Mouse (Mus musculus): ENCODE results near the gene Gh.

Gene Gh

DNA sequence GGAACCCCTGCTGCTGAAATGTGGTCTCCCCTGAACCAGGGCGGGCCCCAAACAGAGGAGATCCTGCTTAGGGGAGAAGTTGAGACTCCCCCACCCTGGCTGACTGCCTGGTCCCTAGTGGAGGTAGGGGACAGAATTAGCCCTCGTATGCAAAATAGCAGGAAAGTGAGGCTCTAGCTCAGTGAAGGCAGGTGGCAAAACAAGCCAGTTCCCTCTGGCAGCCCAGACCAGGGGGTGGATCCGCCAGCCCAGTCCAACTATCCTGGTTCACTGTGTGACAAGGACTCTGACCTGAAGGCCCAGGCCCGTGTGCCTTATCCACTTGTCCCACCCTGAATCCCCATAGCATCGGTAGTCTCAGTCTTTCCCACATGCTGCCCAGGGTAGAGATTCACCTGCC, 8.5 kb upstream of the Gh start:
- no peak for DNase-seq (ENCODE audit: inconsistent age in 2 of 2, low spot score in 1 of 2)

GRCm38 (mm10) chr11:106308162-106308561, 6.5 kb upstream of the Gh start:
- no peak for DNase-seq (ENCODE audit: inconsistent age in 2 of 2, low spot score in 1 of 2)

GRCm38 (mm10) chr11:106307432-106307831, 5.8 kb upstream of the Gh start:
- DNase-seq (ENCODE audit: inconsistent age in 2 of 2, low spot score in 1 of 2) = no peak

DNA sequence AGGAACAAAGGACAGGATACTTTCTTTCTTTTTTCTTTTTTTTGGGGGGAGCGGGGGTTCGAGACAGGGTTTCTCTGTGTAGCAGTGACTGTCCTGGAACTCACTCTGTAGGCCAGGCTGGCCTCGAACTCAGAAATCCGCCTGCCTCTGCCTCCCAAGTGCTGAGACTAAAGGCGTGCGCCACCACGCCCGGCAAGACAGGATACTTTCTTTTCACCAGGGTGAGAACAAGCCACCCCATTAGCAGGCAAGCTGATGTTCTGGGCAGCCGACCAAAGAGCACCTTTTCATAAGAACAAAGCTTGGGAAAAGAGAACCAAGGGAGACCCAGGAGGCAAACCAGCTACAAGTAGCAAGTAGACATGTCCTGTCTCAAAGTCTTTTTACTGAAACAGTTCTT, 5.1 kb upstream of the Gh start:
- DNase-seq (ENCODE audit: inconsistent age in 2 of 2, low spot score in 1 of 2) = no peak

GRCm38 (mm10) chr11:106306065-106306385, 4.4 kb upstream of the Gh start:
- DNase-seq (ENCODE audit: inconsistent age in 2 of 2, low spot score in 1 of 2) = no peak

DNA sequence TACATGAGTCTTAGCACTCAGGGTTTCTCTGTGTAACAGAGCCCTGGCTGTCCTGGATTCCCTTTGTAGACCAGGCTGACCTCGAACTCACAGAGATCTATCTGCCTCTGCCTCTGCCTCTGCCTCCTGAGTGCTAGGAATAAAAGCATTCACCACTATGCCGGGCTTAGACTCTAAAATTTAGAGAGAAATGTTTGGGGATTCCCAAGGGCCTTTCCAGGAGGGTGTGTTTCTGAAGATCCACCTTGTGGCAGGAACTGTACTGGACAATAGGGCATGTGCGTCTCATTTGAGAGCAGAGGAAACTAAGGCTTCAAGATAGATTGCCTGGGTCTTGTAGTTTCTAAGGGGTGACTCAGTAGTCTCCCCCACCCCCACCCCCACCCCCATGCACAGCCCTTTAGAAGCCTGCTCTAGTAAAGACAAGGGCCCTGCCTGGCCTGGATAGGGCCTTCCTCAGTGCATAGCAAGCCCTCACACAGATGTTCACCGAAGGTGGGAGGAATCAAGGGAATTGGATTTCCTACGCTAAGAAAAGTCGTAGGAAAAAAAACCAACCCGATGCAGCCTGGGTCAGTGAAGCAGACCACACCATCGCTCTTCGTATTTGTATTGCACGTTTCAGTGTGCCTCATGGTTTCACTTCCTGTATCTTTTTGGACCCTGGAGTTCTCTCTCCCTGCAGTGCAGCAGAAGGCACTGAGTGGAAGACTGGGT, 3.8 kb upstream of the Gh start:
- no peak for DNase-seq (ENCODE audit: inconsistent age in 2 of 2, low spot score in 1 of 2)

- DNase-seq (ENCODE audit: inconsistent age in 2 of 2, low spot score in 1 of 2) = peak; percentile 45 to 75
These were observed 969 bp upstream of the Gh start for GRCm38 (mm10) chr11:106302634-106303033.

GRCm38 (mm10) chr11:106291861-106292260, 9.8 kb downstream of the Gh start:
- peak in 1 of 2 experiments; percentile 50 for DNase-seq (ENCODE audit: inconsistent age in 2 of 2, low spot score in 1 of 2)

- no peak for DNase-seq (ENCODE audit: inconsistent age in 2 of 2, low spot score in 1 of 2)
These were observed 11.3 kb downstream of the Gh start for GRCm38 (mm10) chr11:106290376-106290775.

DNA sequence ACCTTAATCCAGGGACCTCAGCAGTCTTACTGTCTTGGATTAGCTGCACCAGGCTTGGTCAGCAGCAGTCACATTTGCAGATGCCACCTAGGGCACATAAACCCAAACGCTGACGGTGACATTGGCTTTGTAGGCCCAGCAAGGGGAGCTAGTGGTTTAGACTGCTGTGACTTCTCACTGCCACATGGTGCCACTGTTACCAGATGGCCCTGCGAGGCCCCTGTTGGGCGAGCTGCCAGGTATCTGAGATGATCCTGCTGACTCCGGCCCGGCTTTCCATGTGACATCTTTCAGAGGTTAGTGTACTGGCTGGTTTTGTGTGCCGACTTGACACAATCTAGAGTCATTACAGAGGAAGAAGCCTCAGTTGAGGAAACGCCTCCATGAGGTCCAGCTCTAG, 12.3 kb downstream of the Gh start:
- peak; percentile 84 to 88 for DNase-seq (ENCODE audit: inconsistent age in 2 of 2, low spot score in 1 of 2)

DNA sequence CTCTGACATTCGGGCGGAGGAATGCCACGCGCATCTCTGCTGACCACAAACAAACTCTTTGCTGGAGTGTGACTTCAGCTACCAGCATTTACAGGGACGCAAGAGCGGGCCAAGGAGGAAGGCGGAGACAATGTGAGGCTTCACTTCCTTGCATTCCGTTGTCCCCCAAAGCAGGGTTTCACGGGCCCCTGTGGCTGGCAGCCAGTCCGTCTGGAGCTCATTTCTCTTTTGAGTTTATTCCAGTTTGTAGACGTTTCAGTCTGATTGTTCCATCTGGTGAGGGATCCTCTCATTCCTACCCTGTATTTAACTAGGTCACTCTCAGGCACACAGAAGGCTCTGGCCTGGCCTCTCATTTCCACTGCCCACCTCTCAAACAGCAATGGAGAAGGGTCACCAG, 14.7 kb downstream of the Gh start:
- DNase-seq (ENCODE audit: inconsistent age in 2 of 2, low spot score in 1 of 2) = no peak

GRCm38 (mm10) chr11:106286206-106286605, 15.5 kb downstream of the Gh start:
- no peak for DNase-seq (ENCODE audit: inconsistent age in 2 of 2, low spot score in 1 of 2)

- DNase-seq (ENCODE audit: inconsistent age in 2 of 2, low spot score in 1 of 2) = peak in 1 of 2 experiments; percentile 54
These were observed 17.5 kb downstream of the Gh start for GRCm38 (mm10) chr11:106284126-106284525.

GRCm38 (mm10) chr11:106283371-106283770, 18.3 kb downstream of the Gh start:
- DNase-seq (ENCODE audit: inconsistent age in 2 of 2, low spot score in 1 of 2) = no peak

DNA sequence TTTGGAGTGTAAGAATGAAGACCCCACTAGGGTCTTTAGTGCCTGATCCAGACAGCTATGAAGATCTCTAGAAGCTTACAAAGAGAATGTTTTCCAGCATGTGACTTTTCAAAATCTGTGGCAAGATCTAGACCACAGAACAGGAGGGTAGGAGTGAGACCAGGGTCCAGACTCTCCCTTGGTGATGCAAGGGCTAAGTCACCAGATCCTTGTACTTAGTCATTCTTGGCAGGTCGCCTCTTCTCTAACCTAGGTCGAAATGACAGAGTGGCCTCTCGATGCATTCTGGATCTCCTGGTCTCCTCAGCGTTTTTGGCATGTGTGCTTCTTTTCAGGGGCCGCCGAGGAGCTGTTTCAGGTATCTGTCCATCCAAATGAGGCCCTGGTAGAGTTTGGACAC, 19.2 kb downstream of the Gh start:
- peak in 1 of 2 experiments; percentile 71 for DNase-seq (ENCODE audit: inconsistent age in 2 of 2, low spot score in 1 of 2)

- DNase-seq (ENCODE audit: inconsistent age in 2 of 2, low spot score in 1 of 2) = peak; percentile 93 to 98
These were observed 25.2 kb downstream of the Gh start, which contains the start of gene Tcam1 for GRCm38 (mm10) chr11:106276454-106276853. TSS of gene Tcam1 (plus strand) at chr11:106276672.

GRCm38 (mm10) chr11:106274971-106275411, 26.7 kb downstream of the Gh start:
- DNase-seq (ENCODE audit: inconsistent age in 2 of 2, low spot score in 1 of 2) = peak; percentile 21 to 59

DNA sequence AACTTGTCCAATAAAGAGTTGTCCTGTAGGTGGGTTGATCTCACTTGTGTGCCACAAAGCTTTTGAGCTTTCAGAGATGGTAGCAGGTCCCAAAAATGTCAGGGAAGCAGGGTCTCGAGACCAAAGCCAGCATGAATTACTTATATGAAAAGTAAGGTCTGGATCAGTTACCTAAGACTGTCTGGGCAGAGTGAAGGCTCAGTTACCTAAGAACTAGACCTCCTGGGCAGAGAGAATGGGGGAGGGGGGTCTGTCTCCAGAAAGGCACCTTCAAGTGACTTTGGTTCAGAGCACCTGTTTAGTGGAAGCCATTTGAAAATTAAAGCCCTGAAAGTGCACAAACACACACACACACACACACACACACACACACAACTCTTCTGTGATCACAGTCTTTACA, 27.3 kb downstream of the Gh start:
- DNase-seq (ENCODE audit: inconsistent age in 2 of 2, low spot score in 1 of 2) = peak in 1 of 2 experiments; percentile 6

- DNase-seq (ENCODE audit: inconsistent age in 2 of 2, low spot score in 1 of 2) = peak in 1 of 2 experiments; percentile 22
These were observed 27.9 kb downstream of the Gh start for GRCm38 (mm10) chr11:106273811-106274210.

DNA sequence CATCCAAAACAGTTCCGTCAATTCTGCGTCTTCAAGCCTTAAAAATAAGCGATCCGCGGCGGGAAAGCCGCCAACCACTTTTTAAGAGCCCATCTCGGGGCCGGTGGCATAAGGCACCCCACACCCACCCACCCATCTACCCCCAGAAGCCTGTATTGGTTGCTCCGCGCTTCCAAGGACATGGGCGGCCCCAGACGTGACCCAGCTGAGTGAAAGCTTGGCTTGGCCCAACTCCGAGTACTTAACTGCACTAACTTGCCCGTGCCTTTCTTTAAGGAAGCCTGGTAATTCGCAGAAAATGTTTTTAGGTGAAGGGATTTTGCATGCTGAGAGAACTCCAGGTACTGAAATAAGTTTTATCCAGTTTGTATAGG, 28.4 kb downstream of the Gh start:
- no peak for DNase-seq (ENCODE audit: inconsistent age in 2 of 2, low spot score in 1 of 2)

DNA sequence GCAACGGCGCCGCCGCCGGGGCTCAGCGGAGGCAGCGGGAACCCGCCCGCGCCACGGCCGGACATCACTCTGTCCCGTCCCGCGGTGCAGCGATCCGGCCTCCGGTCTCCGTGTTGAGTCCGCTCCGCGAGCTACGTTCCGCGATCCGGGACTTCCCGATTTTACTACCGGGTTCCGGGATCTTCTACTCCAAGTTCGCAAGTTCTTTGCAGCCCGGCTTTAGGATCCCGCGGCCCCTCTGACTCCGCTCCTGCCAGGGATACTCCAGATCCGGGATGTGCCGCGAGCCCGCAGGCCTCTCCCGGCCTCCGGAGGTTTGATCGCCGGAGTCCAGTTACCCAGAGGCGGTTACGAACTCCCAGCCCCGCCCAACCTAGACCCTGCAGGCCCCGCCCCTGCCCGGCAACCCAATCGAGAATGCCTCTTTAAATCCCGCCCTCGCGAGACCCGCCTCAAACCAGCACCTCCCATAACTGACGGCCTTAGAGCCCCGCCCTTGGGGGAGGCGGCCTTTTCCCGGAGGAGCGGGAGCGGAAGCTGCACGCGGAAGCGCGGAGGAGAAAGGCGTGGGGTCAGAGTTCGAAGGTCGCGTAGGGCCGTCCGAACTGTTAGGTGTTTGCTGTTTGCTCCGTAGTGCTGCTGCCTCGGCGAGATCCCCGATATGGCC, 28.9 kb downstream of the Gh start, which contains the start of gene Smarcd2:
Gene Smarcd2, minus strand, starts transcription at position 329 of the 667 bp plus-strand sequence.
- DNase-seq (ENCODE audit: inconsistent age in 2 of 2, low spot score in 1 of 2) = peak; percentile 100

DNA sequence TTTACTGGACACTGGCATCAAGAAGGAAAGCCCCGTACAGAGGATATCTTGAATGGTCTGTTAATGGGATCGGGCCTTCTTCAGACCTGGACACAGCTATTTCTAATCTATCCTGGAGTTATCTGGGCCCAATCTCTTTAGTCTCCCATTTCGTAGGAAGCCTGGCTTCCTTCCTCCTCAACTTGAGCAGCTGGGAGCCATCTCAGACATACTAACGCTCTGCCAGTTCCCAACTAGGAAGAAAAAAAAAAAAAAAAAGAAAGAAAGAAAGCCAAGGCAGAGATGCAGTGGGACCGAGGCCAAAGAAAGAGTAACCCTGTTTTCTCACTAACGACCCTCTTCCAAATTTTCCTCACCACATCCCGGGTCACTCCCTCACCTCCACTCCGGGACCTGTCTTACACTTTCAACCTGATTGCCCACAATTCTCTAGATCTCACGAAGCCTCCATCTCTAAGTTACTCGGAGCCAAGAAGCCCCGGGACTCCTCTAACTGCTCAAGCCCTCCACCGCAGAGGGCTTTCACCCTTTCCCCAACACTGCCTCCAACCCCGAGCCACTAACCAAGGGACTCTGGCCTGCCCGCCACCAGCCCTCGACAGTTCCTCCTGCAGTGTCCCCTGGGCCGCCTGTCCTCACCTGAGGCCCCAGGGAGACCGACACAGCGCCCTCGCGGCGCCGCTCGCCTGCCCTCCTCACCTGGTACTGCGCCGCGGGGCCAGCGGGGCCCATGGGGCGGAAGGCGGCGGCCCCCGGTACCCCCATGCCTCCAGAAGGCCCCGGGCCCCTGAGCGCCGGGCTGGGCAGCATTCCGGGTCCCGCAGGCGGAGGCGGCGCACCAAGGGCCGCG, 29.6 kb downstream of the Gh start:
- DNase-seq (ENCODE audit: inconsistent age in 2 of 2, low spot score in 1 of 2) = peak in 1 of 2 experiments; percentile 76

Measured in adrenal gland, adult (tissue).